Mouse (Mus musculus) ES-E14 (cell line): Measurements from ENCODE around the gene Nav2.

ENCODE experiments used
- CHD2 ChIP-seq: IDR thresholded peaks from 2 replicates; pipeline ENCODE4 v1.6.1; 2014; ENCODE audit warnings: mild to moderate bottlenecking, low read depth, low read length, inconsistent platforms
- HCFC1 ChIP-seq: IDR thresholded peaks from 2 replicates; pipeline ENCODE4 v1.6.1; 2012; ENCODE audit warnings: low read length, inconsistent platforms, borderline replicate concordance; ENCODE audit not compliant: insufficient read depth
- MAFK ChIP-seq: IDR thresholded peaks from 2 replicates; pipeline ENCODE4 v1.6.1; 2014; ENCODE audit warnings: mild to moderate bottlenecking, low read depth, low read length, inconsistent platforms; ENCODE audit not compliant: insufficient read depth
- ZC3H11A ChIP-seq: IDR thresholded peaks from 2 replicates; pipeline ENCODE4 v1.6.1; 2012; ENCODE audit warnings: low read depth, mild to moderate bottlenecking, inconsistent platforms, low read length, borderline replicate concordance
- ZNF384 ChIP-seq: IDR thresholded peaks from 2 replicates; pipeline ENCODE4 v1.6.1; 2012; ENCODE audit warnings: low read depth, low read length, inconsistent platforms

- TF ChIP-seq HCFC1 (no peak), ZC3H11A (no peak), ZNF384 (no peak), MAFK (no peak), CHD2 (no peak)
Observed at GRCm38 (mm10) chr7:49032216-49032615, 123.7 kb downstream of the Nav2 start.
